Mouse (Mus musculus) E14TG2a.4 (cell line): Measurements from ENCODE around the gene Mau2.

Experiments
- H3K27me3 ChIP-seq: 2 replicates; pipeline ENCODE4 v1.6.1; 2014; ENCODE audit warnings: low read length, control low read depth; ENCODE audit not compliant: insufficient read depth
- H3K36me3 ChIP-seq: 2 replicates; pipeline ENCODE4 v1.6.1; 2014; ENCODE audit warnings: low read length, control low read depth; ENCODE audit not compliant: insufficient read depth
- H3K4me1 ChIP-seq: replicated peaks from 2 replicates; pipeline ENCODE4 v1.6.1; 2014; ENCODE audit warnings: low read depth, low read length, control low read depth
- H3K4me3 ChIP-seq: replicated peaks from 2 replicates; pipeline ENCODE4 v1.5.1; 2014; ENCODE audit warnings: mild to moderate bottlenecking, low read length
- H3K9me3 ChIP-seq: 2 replicates; pipeline ENCODE4 v1.6.1; 2014; ENCODE audit warnings: low read length, control low read depth
- CTCF ChIP-seq: conservative IDR thresholded peaks from 2 replicates; pipeline ENCODE4 v1.5.1; 2014; ENCODE audit warnings: low read length
- NANOG ChIP-seq: IDR thresholded peaks from 2 replicates; pipeline ENCODE4 v1.6.1; 2014; ENCODE audit warnings: borderline replicate concordance, low read length, mixed read lengths
- POU5F1 ChIP-seq: IDR thresholded peaks from 2 replicates; pipeline ENCODE4 v1.6.1; 2014; ENCODE audit warnings: low read length, borderline replicate concordance

The Mau2 gene

GRCm38 (mm10) chr8:69973442-69974161 is 68.9 kb downstream of the Mau2 start:
- Histone ChIP-seq H3K36me3 (peaks cover 50% of the 10 kb centered on the region), H3K27me3 (no peaks in the 10 kb centered on the region), H3K9me3 (no peaks in the 10 kb centered on the region), H3K4me3 (peak overlapping the region; percentile 99), H3K4me1 (peaks cover 74% of the 10 kb centered on the region)
- no peak for TF ChIP-seq POU5F1
- TF ChIP-seq NANOG, result no peak

GRCm38 (mm10) chr8:69973063-69973441 is 69.5 kb downstream of the Mau2 start:
- TF ChIP-seq NANOG (no peak), CTCF (no peak), POU5F1 (no peak)

GRCm38 (mm10) chr8:69970880-69971279 is 71.7 kb downstream of the Mau2 start:
- Histone ChIP-seq H3K9me3 (no peaks in the 10 kb centered on the region), H3K4me3 (no peak overlapping the region), H3K4me1 (peaks cover 80% of the 10 kb centered on the region), H3K36me3 (peaks cover 63% of the 10 kb centered on the region), H3K27me3 (no peaks in the 10 kb centered on the region)
- no peak for TF ChIP-seq NANOG
- no peak for TF ChIP-seq POU5F1
- no peak for TF ChIP-seq CTCF

More at GRCm38 (mm10) chr8:69973063-69973441, 69.5 kb downstream of the Mau2 start:
- H3K4me1 ChIP-seq, result peaks cover 73% of the 10 kb centered on the region
- peak overlapping the region; percentile 99 for H3K4me3 ChIP-seq
- H3K36me3 ChIP-seq, result peaks cover 50% of the 10 kb centered on the region
- no peaks in the 10 kb centered on the region for H3K27me3 ChIP-seq
- H3K9me3 ChIP-seq, result no peaks in the 10 kb centered on the region

GRCm38 (mm10) chr8:69967291-69967933 is 75.1 kb downstream of the Mau2 start:
- Histone ChIP-seq H3K9me3 (no peaks in the 10 kb centered on the region), H3K4me3 (no peak overlapping the region), H3K36me3 (peaks cover 88% of the 10 kb centered on the region), H3K27me3 (no peaks in the 10 kb centered on the region), H3K4me1 (peaks cover 97% of the 10 kb centered on the region)
- TF ChIP-seq CTCF, result no peak
- TF ChIP-seq POU5F1, result no peak
- TF ChIP-seq NANOG, result no peak
